Mouse (Mus musculus): ENCODE data around the gene Smim1. TPM values are rescaled to one million over a fixed set of nuclear protein-coding genes. Genes with fewer than 3 reads are reported as not detected.

Gene Smim1
- polyA plus RNA-seq, 1 experiment, result 102 TPM

GRCm38 (mm10) chr4:154053065-154053464 lies 27.0 kb upstream of the Smim1 start:
- H3K4me3 ChIP-seq (replicated peaks; ENCODE audit: extremely low read depth, low read depth, low read length), result no peak overlapping the region
- H3K4me1 ChIP-seq (ENCODE audit: control insufficient read depth, insufficient read depth, low read length), result no peaks in the 10 kb centered on the region
- TF ChIP-seq POLR2A (IDR thresholded peaks at IDR 0.05; ENCODE audit: borderline replicate concordance, extremely low read depth, low read depth, low read length) (no peak), CTCF (IDR thresholded peaks at IDR 0.05; ENCODE audit: insufficient read depth, low read length) (peak; percentile 44)
- WGBS, result 50% methylated on average over 4 of the region's 4 CpGs
- no peak for DNase-seq

DNA sequence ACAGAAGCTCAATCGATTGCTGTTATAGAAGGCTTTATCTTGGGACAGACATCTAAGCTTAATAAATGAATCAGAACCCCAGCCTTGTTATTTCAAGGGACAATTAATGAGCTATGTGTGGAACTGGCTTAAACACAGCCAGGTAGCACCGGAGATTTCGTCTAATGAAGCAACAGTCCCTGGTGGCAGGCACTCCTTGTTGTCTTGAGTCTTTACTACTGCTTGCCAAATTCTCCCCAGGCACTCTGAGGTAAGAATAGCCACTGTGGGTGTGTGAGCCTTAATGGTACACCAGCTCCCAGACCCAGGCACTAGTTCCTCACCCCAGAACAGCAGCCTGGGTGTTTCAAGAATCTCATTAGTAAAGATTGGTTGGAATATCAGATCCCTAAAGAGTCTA lies 25.4 kb upstream of the Smim1 start:
- no peaks in the 10 kb centered on the region for H3K4me1 ChIP-seq (ENCODE audit: control insufficient read depth, insufficient read depth, low read length)
- no peak overlapping the region for H3K4me3 ChIP-seq (replicated peaks; ENCODE audit: extremely low read depth, low read depth, low read length)
- TF ChIP-seq CTCF (IDR thresholded peaks at IDR 0.05; ENCODE audit: insufficient read depth, low read length), result no peak
- TF ChIP-seq POLR2A (IDR thresholded peaks at IDR 0.05; ENCODE audit: borderline replicate concordance, extremely low read depth, low read depth, low read length), result no peak
- WGBS, result 81% methylated on average over 3 of the region's 3 CpGs
- no peak for DNase-seq

DNA sequence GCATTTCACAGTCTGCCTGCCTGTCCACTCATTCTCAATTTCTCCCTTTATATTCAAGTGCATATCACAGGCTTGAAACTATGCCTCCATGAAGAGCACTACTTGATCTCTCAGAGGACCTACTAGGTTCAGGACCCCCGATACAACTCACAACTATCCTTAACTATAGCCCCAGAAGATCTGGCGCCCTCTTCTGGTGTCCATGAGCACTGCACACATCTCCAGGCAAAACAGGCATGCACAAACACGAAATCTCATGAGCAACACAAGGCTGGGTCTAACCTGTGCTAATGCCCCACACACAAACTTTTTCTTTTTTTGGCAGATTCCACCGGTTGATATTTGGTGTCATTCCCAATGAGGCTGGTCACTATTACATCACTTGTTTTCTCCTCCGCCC lies 19.8 kb upstream of the Smim1 start:
- DNase-seq, result no peak
- TF ChIP-seq POLR2A (IDR thresholded peaks at IDR 0.05; ENCODE audit: borderline replicate concordance, extremely low read depth, low read depth, low read length), result no peak
- TF ChIP-seq CTCF (IDR thresholded peaks at IDR 0.05; ENCODE audit: insufficient read depth, low read length), result no peak
- 64% methylated on average over 5 of the region's 5 CpGs for WGBS
- Histone ChIP-seq H3K4me1 (ENCODE audit: control insufficient read depth, insufficient read depth, low read length) (no peaks in the 10 kb centered on the region), H3K4me3 (replicated peaks; ENCODE audit: extremely low read depth, low read depth, low read length) (no peak overlapping the region)

DNA sequence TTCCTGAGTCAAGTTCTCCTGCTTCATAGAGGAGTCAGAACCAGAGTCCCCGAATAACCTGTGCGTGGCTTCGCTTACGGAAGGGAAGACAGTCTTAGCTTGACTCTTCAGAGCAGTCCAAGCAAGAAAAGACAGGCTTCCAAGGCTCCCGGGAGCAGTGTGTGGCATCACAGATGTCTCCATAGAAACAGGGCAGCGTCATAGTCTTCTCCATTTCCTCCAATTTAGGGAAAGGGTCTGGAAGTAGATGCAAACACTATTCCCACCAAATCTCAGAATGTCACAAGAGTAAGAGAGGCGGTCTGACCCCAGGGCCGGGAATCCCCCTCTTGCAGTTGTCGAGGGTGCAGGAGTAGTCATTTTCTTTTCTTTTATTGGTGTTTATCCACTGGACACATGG lies 16.5 kb upstream of the Smim1 start, which contains the start of gene Ccdc27:
Ccdc27 (minus strand) TSS at position 101 of the 400 bp plus-strand sequence.
- 79% methylated on average over 9 of the region's 9 CpGs for WGBS
- TF ChIP-seq POLR2A (IDR thresholded peaks at IDR 0.05; ENCODE audit: borderline replicate concordance, extremely low read depth, low read depth, low read length) (no peak), CTCF (IDR thresholded peaks at IDR 0.05; ENCODE audit: insufficient read depth, low read length) (no peak)

DNA sequence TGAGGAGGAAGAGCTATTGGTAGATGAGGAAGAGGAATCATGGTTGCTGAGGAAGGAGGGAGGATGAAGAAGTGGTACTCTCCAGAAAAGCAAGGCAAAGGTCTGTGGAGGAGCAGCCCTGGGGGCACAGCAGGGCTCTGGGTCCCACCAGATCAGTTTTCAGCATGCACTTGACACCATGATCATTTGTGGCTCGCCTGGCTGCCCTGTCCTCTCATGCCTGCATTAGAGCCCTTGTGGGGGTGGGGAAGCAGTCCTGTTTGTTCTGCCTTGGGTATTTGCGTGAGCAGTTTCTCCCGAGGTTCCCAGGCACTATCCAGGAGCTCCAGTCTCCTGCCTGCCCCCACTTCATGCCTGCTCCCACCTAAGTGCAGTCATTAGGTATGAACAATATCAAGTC lies 11.1 kb upstream of the Smim1 start:
- H3K4me3 ChIP-seq (replicated peaks; ENCODE audit: extremely low read depth, low read depth, low read length), result no peak overlapping the region
- DNase-seq, result no peak
- TF ChIP-seq CTCF (IDR thresholded peaks at IDR 0.05; ENCODE audit: insufficient read depth, low read length), result no peak
- TF ChIP-seq POLR2A (IDR thresholded peaks at IDR 0.05; ENCODE audit: borderline replicate concordance, extremely low read depth, low read depth, low read length), result no peak
- H3K4me1 ChIP-seq (ENCODE audit: control insufficient read depth, insufficient read depth, low read length), result no peaks in the 10 kb centered on the region
- 37% methylated on average over 3 of the region's 3 CpGs for WGBS

More for the DNA sequence above, 16.5 kb upstream of the Smim1 start, which contains the start of gene Ccdc27:
- H3K4me3 ChIP-seq (replicated peaks; ENCODE audit: extremely low read depth, low read depth, low read length), result no peak within 1 kb of the TSS
- no peaks in the 10 kb centered on the region for H3K4me1 ChIP-seq (ENCODE audit: control insufficient read depth, insufficient read depth, low read length)
- no peak for DNase-seq

GRCm38 (mm10) chr4:154028646-154029045 lies 2.6 kb upstream of the Smim1 start:
- DNase-seq, result no peak
- Histone ChIP-seq H3K4me1 (ENCODE audit: control insufficient read depth, insufficient read depth, low read length) (peaks cover 9% of the 10 kb centered on the region; the same call in 1 of the 2 replicates), H3K4me3 (replicated peaks; ENCODE audit: extremely low read depth, low read depth, low read length) (no peak overlapping the region)
- TF ChIP-seq CTCF (IDR thresholded peaks at IDR 0.05; ENCODE audit: insufficient read depth, low read length), result 0 out of 2 replicates have a peak, but pooled peaks have one; percentile 17
- TF ChIP-seq POLR2A (IDR thresholded peaks at IDR 0.05; ENCODE audit: borderline replicate concordance, extremely low read depth, low read depth, low read length), result no peak

- DNase-seq, result no peak
- TF ChIP-seq CTCF (IDR thresholded peaks at IDR 0.05; ENCODE audit: insufficient read depth, low read length) (no peak), POLR2A (IDR thresholded peaks at IDR 0.05; ENCODE audit: borderline replicate concordance, extremely low read depth, low read depth, low read length) (no peak)
- H3K4me1 ChIP-seq (ENCODE audit: control insufficient read depth, insufficient read depth, low read length), result peaks cover 10% of the 10 kb centered on the region; the same call in 1 of the 2 replicates
- 47% methylated on average over 7 of the region's 7 CpGs for WGBS
- no peak overlapping the region for H3K4me3 ChIP-seq (replicated peaks; ENCODE audit: extremely low read depth, low read depth, low read length)
Observed at GRCm38 (mm10) chr4:154028066-154028465, 2.0 kb upstream of the Smim1 start.

DNA sequence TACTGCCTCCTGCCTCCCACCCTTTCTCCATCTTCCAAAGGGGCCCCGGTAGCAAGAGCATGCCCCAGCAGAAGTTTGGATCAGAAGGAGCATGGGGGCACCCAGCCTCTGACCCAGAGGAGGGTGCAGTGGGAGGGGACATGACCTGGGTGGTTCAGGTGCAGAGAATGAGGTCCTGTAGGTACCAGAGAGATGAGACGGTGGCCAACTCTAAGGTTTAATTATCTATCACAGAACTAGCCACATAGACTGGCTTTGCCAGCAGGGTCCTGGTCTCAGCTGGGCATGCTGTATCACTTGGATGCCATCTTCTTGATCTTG lies 371 bp upstream of the Smim1 start:
- WGBS, result 36% methylated on average over 2 of the region's 2 CpGs
- TF ChIP-seq CTCF (IDR thresholded peaks at IDR 0.05; ENCODE audit: insufficient read depth, low read length), result no peak
- no peak for TF ChIP-seq POLR2A (IDR thresholded peaks at IDR 0.05; ENCODE audit: borderline replicate concordance, extremely low read depth, low read depth, low read length)
- peaks cover 21% of the 10 kb centered on the region; the same call in 1 of the 2 replicates for H3K4me1 ChIP-seq (ENCODE audit: control insufficient read depth, insufficient read depth, low read length)
- H3K4me3 ChIP-seq (replicated peaks; ENCODE audit: extremely low read depth, low read depth, low read length), result peak overlapping the region; percentile 73
- no peak for DNase-seq

- Histone ChIP-seq H3K4me3 (replicated peaks; ENCODE audit: extremely low read depth, low read depth, low read length) (peak overlapping the region; percentile 73), H3K4me1 (ENCODE audit: control insufficient read depth, insufficient read depth, low read length) (peaks cover 21% of the 10 kb centered on the region; the same call in 1 of the 2 replicates)
- TF ChIP-seq CTCF (IDR thresholded peaks at IDR 0.05; ENCODE audit: insufficient read depth, low read length), result no peak
- TF ChIP-seq POLR2A (IDR thresholded peaks at IDR 0.05; ENCODE audit: borderline replicate concordance, extremely low read depth, low read depth, low read length), result no peak
- 32% methylated on average over 17 of the region's 17 CpGs for WGBS
- DNase-seq, result peak; percentile 37
Observed at GRCm38 (mm10) chr4:154024729-154025521, 1.1 kb downstream of the Smim1 start.

Data from lung, adult 2 months (tissue).